Mouse (Mus musculus) cerebellum, postnatal 36 days (tissue): Measurements from ENCODE around the gene Morn4.

Experiments
- DNase-seq, 2 experiments: peaks; one replicate each; pipeline ENCODE4 v3.0.0; 2021 to 2022; ENCODE audit warnings: mixed read lengths in 2 of 2

Gene Morn4

DNA sequence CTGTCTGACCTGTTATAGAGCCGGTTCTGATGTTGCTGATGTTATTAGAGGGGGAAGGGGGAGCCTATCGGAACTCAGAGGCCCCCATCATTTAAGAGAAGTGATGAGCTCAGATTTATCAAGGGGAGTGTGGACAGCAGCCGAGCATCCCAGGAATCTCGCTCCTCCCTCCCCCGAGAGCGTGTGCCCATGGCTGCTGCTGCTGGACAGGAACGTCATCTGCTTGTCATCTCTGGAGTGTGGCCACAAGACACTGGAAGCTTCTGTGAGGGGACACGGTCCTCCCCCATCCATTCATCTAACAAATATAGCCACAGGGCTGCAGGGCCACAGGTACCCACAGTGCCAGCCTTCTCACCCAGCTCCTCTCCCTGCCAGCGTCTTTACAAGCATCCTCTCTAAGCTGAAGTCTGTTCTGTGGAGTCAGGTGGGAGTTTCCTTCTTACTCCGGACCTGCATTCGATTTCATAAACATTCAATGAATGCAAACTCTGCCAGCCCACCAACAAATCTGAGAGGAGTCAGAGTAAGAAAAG lies 48.9 kb downstream of the Morn4 start:
- no peak for DNase-seq

- no peak for DNase-seq
These were observed 49.8 kb downstream of the Morn4 start for GRCm38 (mm10) chr19:42036357-42036756.

GRCm38 (mm10) chr19:42035456-42036248 lies 50.5 kb downstream of the Morn4 start, which contains the start of gene Ankrd2:
TSS of gene Ankrd2 (plus strand) at chr19:42036000.
- DNase-seq, result peak; percentile 87 to 91

DNA sequence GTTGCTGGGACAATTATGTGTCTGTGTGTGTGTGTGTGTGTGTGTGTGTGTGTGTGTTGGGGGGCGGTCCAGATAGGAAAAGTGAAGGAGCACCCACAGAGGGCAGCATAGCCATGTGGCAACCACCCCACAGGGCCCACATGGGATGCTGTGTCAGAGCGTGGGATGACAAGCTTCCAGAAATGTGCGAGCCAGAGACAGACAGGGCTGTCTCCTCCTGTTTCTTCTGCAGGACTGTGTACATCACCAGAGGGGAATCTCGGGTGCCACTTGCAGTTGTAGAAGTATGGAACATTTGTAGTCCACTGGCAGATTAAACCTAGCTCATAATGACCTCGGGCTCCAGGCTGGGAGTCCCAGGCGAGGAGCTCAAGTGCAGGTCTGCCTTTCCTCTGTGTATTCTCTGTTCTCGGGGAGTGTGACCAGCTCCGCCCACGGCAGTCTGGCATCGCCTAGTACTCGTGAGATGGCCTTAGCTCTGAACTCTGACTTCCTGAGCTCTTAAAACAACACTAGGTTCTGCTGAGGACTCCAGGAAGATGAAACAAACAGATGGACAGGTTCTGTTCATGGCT lies 51.2 kb downstream of the Morn4 start:
- no peak for DNase-seq

DNA sequence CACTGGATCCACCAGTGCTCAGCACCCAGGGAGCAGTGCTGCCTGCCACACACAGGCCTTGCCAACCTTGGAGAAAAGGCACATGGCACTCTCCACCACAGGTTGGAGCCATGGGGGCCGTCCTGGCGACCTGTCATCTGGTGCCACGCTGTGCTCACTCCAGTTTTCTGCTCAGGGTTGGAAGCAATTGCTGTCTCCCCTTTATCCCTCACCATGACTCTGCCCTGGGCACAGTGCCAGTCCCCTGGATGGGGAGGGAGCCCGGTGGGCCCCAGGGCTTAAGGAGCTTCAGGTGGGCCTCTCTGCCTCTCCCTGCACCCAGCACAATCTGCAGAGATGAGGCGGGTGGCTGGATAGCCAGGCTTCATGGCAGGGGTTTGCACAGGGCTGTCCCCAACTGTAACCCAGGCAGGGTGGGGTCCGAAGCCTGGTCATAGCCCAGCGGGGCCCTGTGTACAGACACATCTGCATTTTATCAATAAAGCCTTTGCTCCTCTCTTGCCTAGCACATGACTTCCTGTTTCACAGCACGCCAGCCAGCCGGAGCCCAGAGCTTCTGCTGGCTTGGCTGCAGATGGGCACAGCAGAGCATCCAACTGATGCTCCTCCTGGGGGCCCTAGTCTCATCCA lies 51.9 kb downstream of the Morn4 start:
- peak in 1 of 2 experiments; percentile 21 for DNase-seq

DNA sequence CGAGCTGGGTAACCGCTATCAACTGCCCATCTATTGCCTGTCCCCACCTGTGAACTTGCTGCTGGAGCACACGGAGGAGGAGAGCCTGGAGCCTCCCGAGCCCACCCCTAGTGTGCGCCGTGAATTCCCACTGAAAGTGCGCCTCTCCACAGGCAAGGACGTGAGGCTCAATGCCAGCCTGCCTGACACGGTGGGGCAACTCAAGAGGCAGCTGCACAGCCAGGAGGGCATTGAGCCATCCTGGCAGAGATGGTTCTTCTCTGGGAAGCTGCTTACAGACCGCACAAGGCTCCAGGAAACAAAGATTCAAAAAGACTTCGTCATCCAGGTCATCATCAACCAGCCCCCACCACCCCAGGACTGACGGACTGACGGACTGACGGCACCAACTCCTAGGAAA lies 52.5 kb downstream of the Morn4 start:
- peak; percentile 26 to 36 for DNase-seq

GRCm38 (mm10) chr19:42031112-42031511 lies 55.0 kb downstream of the Morn4 start:
- DNase-seq, result no peak

- peak; percentile 89 to 94 for DNase-seq
These were observed 60.0 kb downstream of the Morn4 start for GRCm38 (mm10) chr19:42026158-42026557.
